Mouse (Mus musculus): ENCODE data around the gene Umps.

Gene Umps

DNA sequence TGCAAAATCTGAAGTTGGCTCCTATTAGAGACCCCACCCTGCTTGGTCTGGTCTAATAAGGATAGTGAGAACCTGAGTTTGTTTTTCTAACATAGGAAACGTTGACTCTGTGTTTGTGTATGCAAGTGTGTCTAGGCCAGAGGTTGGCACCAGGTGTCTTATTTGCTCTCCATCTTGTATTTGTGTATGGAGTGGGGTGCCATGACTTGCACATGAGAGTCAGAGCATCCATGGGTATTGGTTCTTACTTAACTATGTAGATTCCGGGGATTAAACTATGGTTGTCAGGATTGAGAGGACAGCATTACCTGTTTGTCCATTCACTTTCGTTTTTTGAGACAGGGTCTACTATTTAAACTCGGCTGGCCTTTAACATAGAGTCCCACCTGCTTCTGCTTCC, 13.8 kb downstream of the Umps start:
- DNase-seq = no peak

DNA sequence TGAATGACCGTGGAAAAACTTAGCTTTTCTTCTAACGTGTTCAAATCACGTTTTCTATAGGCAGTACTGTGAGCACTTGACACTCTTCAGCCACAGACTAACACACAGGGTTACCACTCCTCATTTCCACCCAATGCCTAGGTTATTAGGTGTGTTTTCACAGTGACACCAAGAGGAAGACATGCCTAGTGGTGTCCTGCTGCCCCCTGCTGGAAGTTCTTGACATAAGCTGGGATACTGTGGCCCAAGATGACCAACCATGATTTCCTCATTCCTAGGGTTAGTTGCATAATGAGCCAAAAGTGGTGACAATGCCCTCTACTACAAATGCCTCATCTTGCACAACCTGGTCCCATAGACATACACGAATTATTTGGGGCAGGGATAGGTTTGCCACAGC, 16.0 kb downstream of the Umps start:
- peak; percentile 90 for DNase-seq

- DNase-seq = no peak
Measured at GRCm38 (mm10) chr16:33950386-33950785, 16.5 kb downstream of the Umps start.

DNA sequence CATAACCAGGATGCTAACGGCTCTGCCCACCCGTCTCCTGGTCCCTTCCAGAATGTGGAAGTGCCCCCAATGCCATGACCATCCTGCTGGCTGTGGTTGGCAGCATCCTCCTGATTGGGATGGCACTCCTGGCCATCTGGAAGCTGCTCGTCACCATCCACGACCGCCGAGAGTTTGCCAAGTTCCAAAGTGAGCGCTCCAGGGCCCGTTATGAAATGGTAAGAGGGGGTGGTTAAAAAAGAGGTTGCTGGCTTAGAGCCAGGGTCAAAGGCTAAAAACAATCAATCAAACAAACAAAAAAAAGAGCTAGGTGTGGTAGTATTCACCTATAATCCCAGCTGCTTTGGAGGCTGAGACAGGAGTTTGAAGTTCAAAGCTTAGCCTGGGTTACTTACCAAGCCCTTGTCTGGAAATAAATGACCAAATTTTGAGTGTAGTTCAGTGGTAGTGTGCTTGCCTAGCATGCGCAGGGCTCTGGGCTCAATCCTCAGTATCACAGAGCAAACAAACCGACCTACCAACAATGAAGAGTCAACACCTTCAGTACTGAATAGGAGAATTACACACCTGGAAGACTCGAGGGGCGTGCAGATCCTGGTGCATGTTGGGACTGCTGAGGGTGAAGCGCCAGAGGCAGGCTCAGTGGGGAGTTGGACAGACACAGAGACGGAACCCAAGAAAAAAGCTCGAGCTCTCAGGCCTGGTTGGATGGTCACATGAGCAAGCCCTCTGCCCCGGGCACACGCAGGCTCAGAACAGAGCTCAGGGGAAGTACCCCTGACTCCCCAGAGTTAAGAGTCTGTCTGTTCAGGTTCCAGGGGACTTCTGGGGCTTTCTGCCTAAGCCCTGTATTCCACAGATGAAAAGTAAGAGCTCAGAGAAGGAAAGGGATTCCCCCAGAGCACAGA, 18.9 kb downstream of the Umps start:
- DNase-seq = no peak

DNA sequence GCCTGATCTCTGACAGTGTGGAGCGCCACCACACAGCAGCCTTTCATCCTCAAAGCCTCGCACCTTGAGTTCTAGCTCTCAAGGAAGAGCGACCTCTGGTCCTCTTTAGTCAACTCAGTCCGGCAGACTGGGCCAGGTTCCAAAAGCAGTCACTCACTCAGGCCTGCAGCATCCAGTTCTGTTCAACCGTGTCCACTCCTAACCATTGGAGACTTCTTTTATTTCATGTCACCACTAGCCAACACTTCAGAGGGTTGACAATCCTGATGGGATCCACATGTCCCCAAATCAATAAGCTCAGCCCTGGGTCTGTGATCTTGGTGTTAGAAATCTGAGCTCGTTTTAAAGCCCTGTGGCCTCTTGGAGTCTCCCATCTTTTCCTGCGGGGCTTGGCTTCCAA, 20.8 kb downstream of the Umps start:
- peak; percentile 69 for DNase-seq

GRCm38 (mm10) chr16:33944772-33945171, 22.1 kb downstream of the Umps start:
- DNase-seq = peak; percentile 69

DNA sequence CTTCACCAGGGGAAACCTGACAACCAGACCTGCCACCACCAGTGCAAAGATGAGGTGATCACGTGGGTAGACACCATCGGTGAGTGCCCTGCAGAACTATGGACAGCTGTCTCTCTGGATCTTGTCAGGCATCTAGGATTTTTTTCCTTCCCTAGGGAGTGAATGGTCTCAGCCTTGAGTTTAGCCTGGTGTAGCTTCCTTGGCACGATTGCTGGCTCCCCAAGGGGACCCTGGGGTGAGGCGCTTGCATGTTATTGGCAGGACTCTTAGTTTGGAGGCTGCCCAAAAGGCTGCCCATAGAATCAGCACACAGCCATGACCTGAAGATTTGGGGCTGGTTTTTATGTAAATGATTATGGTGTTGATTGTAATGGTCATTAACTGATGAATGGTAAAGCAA, 22.7 kb downstream of the Umps start:
- DNase-seq = no peak

- DNase-seq = no peak
Measured at GRCm38 (mm10) chr16:33943388-33943787, 23.4 kb downstream of the Umps start.

- DNase-seq = peak; percentile 85
Measured at GRCm38 (mm10) chr16:33942341-33942740, 24.5 kb downstream of the Umps start.

GRCm38 (mm10) chr16:33941271-33941781, 25.5 kb downstream of the Umps start:
- peak; percentile 79 for DNase-seq

- DNase-seq = no peak
Measured at GRCm38 (mm10) chr16:33940095-33940494, 26.7 kb downstream of the Umps start.

DNA sequence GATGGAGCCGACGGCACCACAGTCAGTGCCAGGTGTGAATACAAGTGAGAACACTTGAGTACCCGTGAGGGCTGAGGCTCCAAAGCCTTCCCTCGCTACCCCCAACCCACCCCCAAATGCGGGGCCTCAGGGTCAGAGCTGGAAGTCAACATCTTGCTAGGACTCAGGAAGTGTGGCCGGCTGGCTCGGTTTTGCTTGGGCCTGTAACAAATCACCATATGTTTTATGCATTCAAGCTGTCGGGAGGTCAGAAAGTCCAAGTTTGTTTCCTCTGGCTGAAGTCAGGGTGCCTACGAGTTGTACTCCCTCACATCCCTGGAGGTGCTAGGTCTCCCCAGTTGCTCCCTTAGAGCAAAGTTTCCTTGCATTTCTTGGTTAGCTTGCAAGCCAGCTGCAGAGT, 27.2 kb downstream of the Umps start:
- peak; percentile 65 for DNase-seq

GRCm38 (mm10) chr16:33939133-33939531, 27.7 kb downstream of the Umps start:
- DNase-seq = no peak

DNA sequence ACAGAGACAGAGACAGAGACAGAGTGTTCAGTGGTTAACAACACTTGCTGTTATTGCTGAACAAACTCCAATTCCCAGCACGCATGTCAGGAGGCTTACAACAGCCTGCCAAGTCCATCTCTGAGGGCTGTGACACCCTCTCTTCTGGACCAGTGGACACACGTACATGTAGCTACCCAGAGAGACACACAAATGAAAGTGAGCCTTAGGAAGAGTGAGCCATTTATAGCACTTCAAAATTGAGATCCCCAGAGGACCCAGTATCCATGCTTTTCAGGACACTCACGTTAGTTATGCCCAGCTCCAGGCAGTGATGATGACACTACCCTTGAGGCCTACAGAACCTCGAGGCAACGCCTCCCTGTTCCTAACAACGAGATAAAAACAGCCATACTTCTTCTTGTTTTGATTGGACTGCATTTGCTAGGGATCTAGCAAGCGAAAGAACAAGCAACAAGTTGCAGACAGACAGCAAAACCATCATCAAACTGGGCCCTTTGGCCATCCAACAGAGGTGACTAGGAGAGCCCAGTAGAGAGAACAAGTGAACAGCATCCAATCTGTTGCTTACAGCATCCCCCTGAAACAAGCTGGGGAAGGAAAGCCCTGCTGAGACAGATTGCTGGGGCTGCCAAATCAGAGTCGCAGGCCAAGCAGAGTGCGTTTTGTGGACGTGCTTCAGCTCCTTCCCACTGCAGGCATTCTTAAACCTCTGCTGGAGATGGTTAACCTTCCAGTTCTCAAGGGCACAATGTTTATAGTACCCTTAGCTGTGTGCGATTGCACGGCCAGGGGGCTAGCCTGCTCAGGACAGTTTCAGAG, 28.3 kb downstream of the Umps start:
- no peak for DNase-seq

- peak; percentile 66 for DNase-seq
Measured at GRCm38 (mm10) chr16:33937567-33937966, 29.3 kb downstream of the Umps start.

GRCm38 (mm10) chr16:33936885-33937284, 30.0 kb downstream of the Umps start:
- no peak for DNase-seq

GRCm38 (mm10) chr16:33935407-33935785, 31.4 kb downstream of the Umps start:
- DNase-seq = no peak

DNA sequence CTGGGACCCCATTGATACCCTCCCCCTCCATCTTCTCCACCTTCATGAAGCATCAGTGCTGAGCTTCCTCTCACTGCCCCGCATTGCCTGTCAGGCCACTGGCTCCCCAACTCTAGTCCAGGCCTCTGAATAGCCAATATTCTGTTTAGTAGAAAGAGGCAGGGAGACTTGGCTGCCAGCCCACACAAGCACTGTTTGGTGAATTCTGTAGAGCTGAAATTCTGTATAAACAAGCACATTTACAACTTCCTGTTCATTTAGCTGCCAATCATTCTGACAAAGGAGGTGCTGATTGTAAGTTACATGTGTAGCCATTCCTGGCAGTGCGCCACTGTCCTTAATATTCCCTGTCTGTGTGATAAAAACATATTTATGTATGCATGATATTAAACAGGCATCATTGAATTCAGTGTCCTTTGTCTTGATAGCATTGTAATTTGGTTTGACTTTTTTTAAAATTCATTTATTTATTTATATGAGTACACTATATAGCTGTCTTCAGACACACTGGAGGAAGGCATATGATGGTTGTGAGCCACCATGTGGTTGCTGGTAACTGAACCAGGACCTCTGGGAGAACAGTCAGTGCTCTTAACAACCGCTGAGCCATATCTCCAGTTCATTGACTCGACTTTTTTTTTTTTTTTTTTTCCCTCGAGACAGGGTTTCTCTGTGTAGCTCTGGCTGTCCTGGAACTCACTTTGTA, 32.0 kb downstream of the Umps start:
- peak; percentile 83 for DNase-seq

DNA sequence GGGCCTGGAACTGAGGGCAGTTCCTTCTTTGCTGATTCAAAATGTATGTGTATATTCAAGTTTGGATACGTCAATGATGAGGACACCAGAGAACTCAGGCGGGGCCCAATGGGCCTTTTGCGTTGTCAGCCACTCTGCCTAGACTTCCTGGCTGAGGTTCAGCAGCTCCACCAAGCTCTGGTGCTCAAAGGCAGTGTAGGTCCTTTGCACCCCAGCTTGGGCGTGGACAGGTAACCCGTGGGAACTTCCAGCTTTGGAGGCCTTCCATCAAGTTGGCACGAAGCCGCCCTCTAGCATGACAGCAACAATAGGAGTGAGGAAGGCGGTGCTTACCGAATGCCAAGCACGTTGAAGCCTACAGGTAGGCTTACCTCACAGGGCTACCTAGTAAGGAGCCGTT, 33.4 kb downstream of the Umps start:
- DNase-seq = no peak

DNA sequence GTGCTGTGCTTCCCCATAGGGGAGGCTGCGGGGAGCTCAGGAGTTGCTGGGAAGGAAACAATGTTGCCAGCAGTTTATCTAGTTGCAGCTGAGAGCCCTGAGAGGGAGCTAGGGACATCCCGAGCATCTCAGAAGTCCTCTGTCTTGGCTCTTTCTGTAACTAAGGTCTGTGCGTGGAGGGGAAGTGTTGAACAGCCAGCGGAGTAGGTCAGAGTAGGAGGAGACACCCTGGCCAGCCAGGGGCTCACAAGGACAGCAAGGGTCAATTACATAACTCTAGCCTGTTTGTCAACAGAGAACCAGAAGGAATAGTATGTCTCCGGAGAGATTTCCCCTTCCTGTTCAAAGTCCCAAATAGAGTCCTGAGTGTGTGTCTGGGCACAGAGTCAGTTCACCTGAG, 34.7 kb downstream of the Umps start:
- peak; percentile 75 for DNase-seq

GRCm38 (mm10) chr16:33931682-33932081, 35.2 kb downstream of the Umps start:
- DNase-seq = no peak

- DNase-seq = no peak
Measured at GRCm38 (mm10) chr16:33930785-33931184, 36.1 kb downstream of the Umps start.

Data from kidney, postnatal 14 days (tissue).